Mouse (Mus musculus) limb, embryonic 11.5 days (tissue): ENCODE measurements at regions not wholly inside any gene's neighbourhood (a gene's known extent, or its start where the extent isn't known, plus 50 kb on each side); places are given as distances from the start of the nearest gene placed in this dataset.
A peak's percentile ranks its signal among the peaks of the same experiment; 100 is the strongest.

Source experiments
- ATAC-seq: fragments of 200-750 bp; cut with Nextera tagmentation; 2 replicates; pipeline ENCODE4 v1.8.0; 2017; ENCODE audit warnings: low read depth; ENCODE audit not compliant: insufficient number of reproducible peaks, low FRiP score, low TSS enrichment
- DNase-seq: peaks from one replicate; pipeline ENCODE4 v3.0.0-alpha.2; 2015; ENCODE audit warnings: low spot score
- H3K27ac ChIP-seq: fragments of 300-500 bp; sonication (generic); replicated peaks from 2 replicates; pipeline ENCODE4 v1.5.1; 2014; ENCODE audit warnings: low read depth, mild to moderate bottlenecking, low read length
- H3K27me3 ChIP-seq: fragments of 300-500 bp; sonication (generic); 2 replicates; pipeline ENCODE4 v1.6.1; 2014; ENCODE audit warnings: mild to moderate bottlenecking, low read length, mixed read lengths; ENCODE audit not compliant: control insufficient read depth, insufficient read depth
- H3K36me3 ChIP-seq: fragments of 300-500 bp; sonication (generic); 2 replicates; pipeline ENCODE4 v1.6.1; 2014; ENCODE audit warnings: mild to moderate bottlenecking, low read length, moderate library complexity, mixed read lengths; ENCODE audit not compliant: control insufficient read depth, insufficient read depth
- H3K4me1 ChIP-seq: fragments of 300-500 bp; sonication (generic); 2 replicates; pipeline ENCODE4 v1.6.1; 2014; ENCODE audit warnings: low read length, mixed read lengths; ENCODE audit not compliant: control insufficient read depth, insufficient read depth
- H3K4me2 ChIP-seq: fragments of 300-500 bp; sonication (generic); 2 replicates; pipeline ENCODE4 v1.6.1; 2014; ENCODE audit warnings: low read depth, mild to moderate bottlenecking, moderate library complexity; ENCODE audit not compliant: severe bottlenecking
- H3K4me3 ChIP-seq: fragments of 300-500 bp; sonication (generic); 2 replicates; pipeline ENCODE4 v1.5.1; 2014; ENCODE audit warnings: low read depth, low read length
- H3K9ac ChIP-seq: fragments of 300-500 bp; sonication (generic); 2 replicates; pipeline ENCODE4 v1.6.1; 2014; ENCODE audit warnings: mild to moderate bottlenecking, low read length
- H3K9me3 ChIP-seq: fragments of 300-500 bp; sonication (generic); 2 replicates; pipeline ENCODE4 v1.6.1; 2016; ENCODE audit warnings: low read length; ENCODE audit not compliant: control insufficient read depth
- WGBS: fragments of 180-500 bp; shearing (Covaris S2); extraction: QIAGEN DNeasy Blood & Tissue Kit; methylation state at CpG from one replicate; pipeline ENCODE4 v1.1.7; 2014; 5-methylcytosine and 5-hydroxymethylcytosine counted together

DNA sequence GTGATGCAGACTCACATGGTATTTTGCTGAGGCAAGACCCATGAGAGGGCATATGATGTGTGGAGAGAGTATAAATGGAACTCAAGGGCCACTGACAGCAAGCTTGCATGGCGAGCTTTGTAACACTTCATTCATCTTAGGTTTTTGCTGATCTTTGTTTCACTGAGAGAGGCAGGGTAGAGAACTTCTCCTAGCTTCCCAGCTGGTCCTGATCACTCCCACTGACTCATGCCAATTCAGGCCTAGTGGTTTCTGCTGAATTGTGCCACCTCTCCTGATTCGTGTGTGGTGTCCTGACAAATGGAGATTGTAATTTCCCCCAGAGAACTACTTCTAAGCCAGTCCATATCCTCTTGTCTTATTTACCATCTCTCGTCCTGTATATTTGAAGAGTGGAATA lies 419.5 kb downstream of the Hdgfl1 start:
- H3K27me3 ChIP-seq = no peaks in the 10 kb centered on the region
- no peak overlapping the region for H3K27ac ChIP-seq
- no peak for ATAC-seq

DNA sequence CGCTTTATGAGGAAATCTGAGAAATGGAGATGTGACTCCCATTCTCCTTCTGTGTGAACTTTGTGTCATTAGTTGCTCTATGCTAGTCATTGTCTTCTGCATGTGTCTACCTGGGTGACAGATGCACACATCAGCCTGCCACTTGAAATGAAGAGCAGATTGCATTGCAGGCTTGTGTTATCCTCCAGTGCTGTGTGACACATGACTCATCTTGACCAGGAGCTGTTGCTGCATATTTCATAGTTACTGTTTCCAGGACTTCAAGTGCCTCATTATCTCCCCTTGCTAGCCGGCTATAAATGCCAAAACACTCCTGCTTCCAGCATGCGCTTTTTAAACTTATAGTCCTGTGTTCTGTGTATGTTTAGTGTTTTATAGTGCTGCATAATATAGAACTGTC lies 431.2 kb downstream of the Hdgfl1 start:
- no peaks in the 10 kb centered on the region for H3K4me1 ChIP-seq
- no peak for ATAC-seq
- H3K27me3 ChIP-seq = no peaks in the 10 kb centered on the region
- no peaks in the 10 kb centered on the region for H3K9me3 ChIP-seq
- H3K4me2 ChIP-seq = no peak overlapping the region
- DNase-seq = no peak
- no peak overlapping the region for H3K4me3 ChIP-seq
- no peak overlapping the region for H3K9ac ChIP-seq
- no peaks in the 10 kb centered on the region for H3K36me3 ChIP-seq
- H3K27ac ChIP-seq = no peak overlapping the region
- 76% methylated on average over 3 of the region's 3 CpGs for WGBS

More for the DNA sequence above, 419.5 kb downstream of the Hdgfl1 start:
- H3K9me3 ChIP-seq = no peaks in the 10 kb centered on the region; the same call in 1 of the 2 replicates
- no peak overlapping the region for H3K4me3 ChIP-seq
- DNase-seq = no peak
- no peaks in the 10 kb centered on the region for H3K36me3 ChIP-seq
- no peak overlapping the region for H3K9ac ChIP-seq
- 82% methylated on average over 3 of the region's 3 CpGs for WGBS
- no peaks in the 10 kb centered on the region for H3K4me1 ChIP-seq
- H3K4me2 ChIP-seq = no peak overlapping the region

DNA sequence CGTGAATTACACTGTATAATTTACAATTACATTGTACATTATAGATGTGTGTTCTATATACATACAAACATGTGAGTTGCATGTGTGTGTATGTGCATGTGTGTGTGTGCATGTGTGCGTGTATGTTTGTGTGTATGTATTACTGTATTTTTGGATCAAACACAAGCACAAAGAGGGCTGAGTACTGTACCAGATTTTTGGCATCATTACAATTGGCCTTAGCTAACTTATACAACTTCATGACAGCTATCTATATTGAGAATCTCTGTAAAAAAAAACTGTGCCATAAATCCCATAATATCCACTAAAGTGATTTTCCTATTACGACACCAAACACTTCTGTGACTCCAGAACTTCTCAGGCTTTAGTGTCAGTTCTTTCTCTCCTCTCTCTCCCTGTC lies 444.9 kb downstream of the Hdgfl1 start:
- no peaks in the 10 kb centered on the region for H3K9me3 ChIP-seq
- no peak for ATAC-seq

DNA sequence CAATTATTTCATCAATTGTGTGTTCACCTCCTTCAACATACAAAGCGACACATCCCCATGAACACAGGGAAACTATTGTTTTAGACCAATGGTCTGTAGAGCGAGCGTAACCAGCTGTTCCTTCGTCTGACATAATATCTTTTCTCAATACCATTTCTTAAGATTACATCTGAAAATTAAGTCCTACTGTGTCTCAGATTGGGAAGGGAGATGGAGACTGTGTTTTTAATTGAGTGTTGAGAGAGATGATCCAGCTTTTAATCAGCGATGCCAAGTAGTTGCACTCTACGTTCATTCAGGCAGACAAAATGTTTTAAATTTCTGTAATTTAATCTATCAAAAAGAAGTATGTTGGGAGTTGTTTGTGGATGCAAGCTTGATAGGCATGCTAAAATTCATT lies 445.3 kb downstream of the Hdgfl1 start:
- Histone ChIP-seq H3K9me3 (no peaks in the 10 kb centered on the region), H3K27me3 (no peaks in the 10 kb centered on the region), H3K36me3 (no peaks in the 10 kb centered on the region), H3K4me1 (no peaks in the 10 kb centered on the region), H3K27ac (no peak overlapping the region), H3K4me2 (no peak overlapping the region), H3K9ac (no peak overlapping the region), H3K4me3 (no peak overlapping the region)
- 86% methylated on average over 6 of the region's 6 CpGs for WGBS
- ATAC-seq = no peak
- no peak for DNase-seq

More for the DNA sequence above, 444.9 kb downstream of the Hdgfl1 start:
- DNase-seq = no peak
- Histone ChIP-seq H3K27ac (no peak overlapping the region), H3K4me2 (no peak overlapping the region), H3K36me3 (no peaks in the 10 kb centered on the region), H3K4me1 (no peaks in the 10 kb centered on the region), H3K27me3 (no peaks in the 10 kb centered on the region), H3K4me3 (no peak overlapping the region), H3K9ac (no peak overlapping the region)
- 87% methylated on average over 3 of the region's 3 CpGs for WGBS

DNA sequence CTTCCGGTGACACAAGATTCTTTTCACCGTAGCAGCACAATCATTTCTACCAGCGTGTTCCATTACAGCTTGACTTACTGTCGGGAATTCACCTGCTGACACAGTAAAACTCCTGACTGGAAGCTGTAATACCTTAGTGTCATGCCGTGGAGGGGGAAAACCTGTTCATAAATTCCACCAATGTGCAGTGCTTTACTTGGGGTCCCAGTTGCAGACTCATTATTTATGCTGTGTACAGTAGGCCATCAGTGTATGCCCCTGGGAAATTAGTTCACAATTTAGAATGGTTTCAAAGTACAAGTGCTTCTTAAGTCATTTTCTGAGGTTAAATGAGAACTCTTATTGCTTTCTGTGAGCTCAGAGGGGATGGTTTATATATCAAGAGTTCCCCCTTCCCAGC lies 451.4 kb downstream of the Hdgfl1 start:
- no peaks in the 10 kb centered on the region for H3K27me3 ChIP-seq
- H3K27ac ChIP-seq = no peak overlapping the region
- no peaks in the 10 kb centered on the region for H3K9me3 ChIP-seq
- no peaks in the 10 kb centered on the region for H3K4me1 ChIP-seq
- H3K4me2 ChIP-seq = no peak overlapping the region
- no peak overlapping the region for H3K4me3 ChIP-seq
- 79% methylated on average over 5 of the region's 5 CpGs for WGBS
- DNase-seq (no peak), ATAC-seq (no peak)
- no peaks in the 10 kb centered on the region for H3K36me3 ChIP-seq
- H3K9ac ChIP-seq = no peak overlapping the region

DNA sequence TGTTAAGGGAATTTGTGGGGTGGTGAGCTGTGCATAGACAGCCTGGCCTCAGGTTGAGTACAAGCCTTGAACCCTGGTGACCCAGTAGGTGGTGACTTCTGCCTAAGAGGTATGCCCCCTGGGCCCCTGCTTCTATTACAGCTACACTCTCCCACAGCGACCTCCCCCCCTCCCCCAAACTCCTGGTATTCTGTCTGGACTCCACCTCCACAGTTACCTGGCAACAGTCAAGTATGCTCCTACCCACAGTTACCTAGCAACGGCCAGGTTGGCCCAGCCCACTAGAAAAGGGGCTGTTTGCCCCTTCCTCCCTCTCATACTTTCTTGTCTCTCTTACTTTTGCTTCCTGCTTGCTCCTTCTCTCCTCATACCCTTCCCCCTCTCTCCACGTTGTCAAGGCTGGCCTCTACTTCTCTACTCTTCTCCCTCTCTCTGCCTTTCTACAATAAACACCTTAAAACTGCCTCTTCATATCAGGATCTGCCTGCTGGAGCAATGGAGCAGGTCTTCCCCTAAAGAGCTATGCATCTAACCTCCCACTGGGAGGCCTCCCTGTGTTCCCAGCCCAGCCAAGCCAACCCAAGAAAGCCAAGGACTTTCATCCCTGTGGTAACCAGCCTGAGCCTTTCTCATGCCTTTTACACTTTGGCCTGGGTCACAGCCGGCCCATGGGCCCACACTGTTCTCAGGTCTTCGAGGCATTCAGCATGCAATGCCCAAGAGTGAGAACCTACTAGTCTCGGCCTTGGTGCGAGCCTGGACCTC lies 457.5 kb downstream of the Hdgfl1 start:
- no peak for DNase-seq
- H3K4me2 ChIP-seq = no peak overlapping the region
- no peak overlapping the region for H3K9ac ChIP-seq
- no peaks in the 10 kb centered on the region for H3K4me1 ChIP-seq
- ATAC-seq = no peak
- H3K9me3 ChIP-seq = no peaks in the 10 kb centered on the region
- H3K4me3 ChIP-seq = no peak overlapping the region
- 55% methylated on average over 7 of the region's 7 CpGs for WGBS
- no peaks in the 10 kb centered on the region for H3K36me3 ChIP-seq
- no peak overlapping the region for H3K27ac ChIP-seq
- H3K27me3 ChIP-seq = no peaks in the 10 kb centered on the region

DNA sequence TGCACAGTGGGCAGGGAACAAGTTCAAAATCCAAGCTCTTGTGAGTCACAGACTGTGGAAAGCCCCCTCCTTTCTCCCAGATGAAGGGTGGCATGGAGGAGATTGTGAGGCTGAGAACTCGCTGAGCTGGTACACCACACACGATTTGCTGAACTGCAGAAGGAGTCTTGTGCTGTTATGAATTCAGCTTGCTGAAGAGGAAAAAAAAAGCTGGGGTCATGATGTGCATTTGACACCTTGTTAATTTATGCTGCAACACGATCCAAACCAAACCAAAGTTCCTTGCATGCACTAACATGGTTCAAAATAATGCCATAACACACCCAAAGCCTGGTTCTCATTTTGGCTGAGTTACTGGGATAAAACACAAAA lies 485.9 kb downstream of the Hdgfl1 start:
- Histone ChIP-seq H3K36me3 (no peaks in the 10 kb centered on the region), H3K9me3 (no peaks in the 10 kb centered on the region), H3K9ac (no peak overlapping the region), H3K4me2 (no peak overlapping the region), H3K27ac (no peak overlapping the region), H3K4me1 (0 out of 2 replicates have a peak, but pooled peaks cover 3% of the 10 kb centered on the region), H3K27me3 (no peaks in the 10 kb centered on the region), H3K4me3 (no peak overlapping the region)
- WGBS = 33% methylated on average over 3 of the region's 3 CpGs
- DNase-seq (no peak), ATAC-seq (no peak)

DNA sequence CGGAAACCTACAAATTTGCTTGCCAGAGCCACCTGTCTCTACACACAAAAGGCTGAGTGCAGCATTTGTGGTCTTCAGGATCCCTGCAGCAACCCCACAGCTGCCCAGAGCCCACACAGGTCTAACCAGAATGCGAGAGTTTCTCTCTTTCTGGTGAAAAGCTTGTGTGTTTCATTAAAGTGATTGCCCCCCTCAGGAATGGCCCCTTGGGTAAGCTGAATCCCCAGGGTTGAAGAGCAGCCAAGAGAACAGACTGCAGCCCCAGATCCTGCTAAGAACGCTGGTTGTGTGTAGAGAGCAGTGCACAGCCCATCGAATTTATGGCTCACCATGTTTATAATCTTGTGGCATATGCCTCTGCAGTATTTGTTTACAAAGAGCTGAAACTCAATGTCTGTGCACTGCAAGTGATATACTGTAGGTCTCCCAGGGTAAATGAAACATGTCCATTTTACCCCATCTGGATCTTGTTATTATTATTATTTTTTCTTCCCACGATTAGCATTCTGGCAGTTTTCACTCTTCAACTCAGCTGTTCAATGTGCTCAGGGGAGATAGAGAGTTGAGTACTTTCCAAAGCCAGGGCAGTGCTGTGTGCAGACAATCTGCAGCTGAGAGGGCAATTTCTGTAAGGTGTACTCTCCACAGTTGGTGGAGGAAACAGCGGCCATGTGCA lies 486.4 kb downstream of the Hdgfl1 start:
- 51% methylated on average over 6 of the region's 6 CpGs for WGBS
- H3K4me2 ChIP-seq = no peak overlapping the region
- peak; percentile 54; the same call in 1 of the 2 replicates for ATAC-seq
- no peak overlapping the region for H3K9ac ChIP-seq
- 0 out of 2 replicates have a peak, but pooled peaks cover 3% of the 10 kb centered on the region for H3K4me1 ChIP-seq
- H3K4me3 ChIP-seq = no peak overlapping the region
- H3K27ac ChIP-seq = peak overlapping the region; percentile 56; the same call in 1 of the 2 replicates
- peak; percentile 38 for DNase-seq
- H3K27me3 ChIP-seq = no peaks in the 10 kb centered on the region
- no peaks in the 10 kb centered on the region for H3K36me3 ChIP-seq
- H3K9me3 ChIP-seq = no peaks in the 10 kb centered on the region
